8 mouse cellular contexts compared by ENCODE assay signal in genomic region chr3:130803591-130804326, GRCm38 (mm10).
DNase-seq lines count a peak whose midpoint lies in the region; ATAC-seq and TF ChIP-seq lines count a peak whose summit lies in the region.

No protein-coding gene starts in this region.

- ATAC-seq in hindbrain, postnatal 0 days, result no peak
- no peak for ATAC-seq in embryonic facial prominence, embryonic 13.5 days (ENCODE audit: insufficient number of reproducible peaks, insufficient read depth, low FRiP score, low TSS enrichment, low read depth)
- ATAC-seq in midbrain, embryonic 14.5 days (ENCODE audit: low FRiP score, low TSS enrichment), result peak; percentile 20; the same call in 1 of the 2 replicates
- ATAC-seq in cerebellum, adult (ENCODE audit: insufficient number of reproducible peaks, low FRiP score, low TSS enrichment), result no peak

- no peaks in the 10 kb centered on the region for H3K27me3 ChIP-seq in hindbrain, embryonic 10.5 days (ENCODE audit: insufficient read depth, poor library complexity, severe bottlenecking)
- H3K27me3 ChIP-seq in hindbrain, postnatal 0 days (ENCODE audit: insufficient read depth, low read length), result no peaks in the 10 kb centered on the region
- H3K27me3 ChIP-seq in embryonic facial prominence, embryonic 13.5 days, result no peaks in the 10 kb centered on the region
- no peaks in the 10 kb centered on the region for H3K27me3 ChIP-seq in midbrain, embryonic 14.5 days (ENCODE audit: control insufficient read depth, insufficient read depth, low read length)

- H3K27ac ChIP-seq in hindbrain, embryonic 10.5 days, result no peak overlapping the region
- H3K27ac ChIP-seq in hindbrain, postnatal 0 days, result no peak overlapping the region
- H3K27ac ChIP-seq in embryonic facial prominence, embryonic 13.5 days, result 0 out of 2 replicates have a peak overlapping the region, but pooled peaks have one; percentile 1
- no peak overlapping the region for H3K27ac ChIP-seq in midbrain, embryonic 14.5 days (replicated peaks; ENCODE audit: low read depth, low read length)

- TF ChIP-seq CTCF in hindbrain, postnatal 0 days (IDR thresholded peaks at IDR 0.05; ENCODE audit: low read depth), result no peak

- H3K9ac ChIP-seq in hindbrain, postnatal 0 days (replicated peaks; ENCODE audit: low read length), result no peak overlapping the region
- H3K9ac ChIP-seq in embryonic facial prominence, embryonic 13.5 days, result no peak overlapping the region
- H3K9ac ChIP-seq in midbrain, embryonic 14.5 days (replicated peaks; ENCODE audit: low read length), result no peak overlapping the region

- no peak overlapping the region for H3K4me3 ChIP-seq in hindbrain, embryonic 10.5 days
- no peak overlapping the region for H3K4me3 ChIP-seq in hindbrain, postnatal 0 days (ENCODE audit: low read length)
- no peak overlapping the region for H3K4me3 ChIP-seq in embryonic facial prominence, embryonic 13.5 days
- H3K4me3 ChIP-seq in midbrain, embryonic 14.5 days (replicated peaks; ENCODE audit: low read depth, low read length), result no peak overlapping the region

- DNase-seq in hindbrain, embryonic 10.5 days (ENCODE audit: low spot score), result peak; percentile 47
- DNase-seq in hindbrain, postnatal 0 days (ENCODE audit: low spot score), result no peak
- DNase-seq in MEL-GATA-1-ER (ENCODE audit: extremely low read depth, low read depth), result peak; percentile 56
- DNase-seq in midbrain, embryonic 14.5 days, result peak; percentile 48
- no peak for DNase-seq in urinary bladder, postnatal 4 days (ENCODE audit: low spot score in 2 of 2)
- no peak for DNase-seq in gastrocnemius, adult 8-10 months (ENCODE audit: low spot score in 2 of 2)

- H3K36me3 ChIP-seq in hindbrain, embryonic 10.5 days, result no peaks in the 10 kb centered on the region
- no peaks in the 10 kb centered on the region for H3K36me3 ChIP-seq in hindbrain, postnatal 0 days (ENCODE audit: insufficient read depth, low read length)
- H3K36me3 ChIP-seq in embryonic facial prominence, embryonic 13.5 days, result no peaks in the 10 kb centered on the region
- H3K36me3 ChIP-seq in midbrain, embryonic 14.5 days (ENCODE audit: control insufficient read depth, insufficient read depth, low read length), result no peaks in the 10 kb centered on the region

- WGBS in hindbrain, embryonic 10.5 days, result 60% methylated on average over 12 of the region's 12 CpGs
- 74% methylated on average over 12 of the region's 12 CpGs for WGBS in hindbrain, postnatal 0 days
- WGBS in embryonic facial prominence, embryonic 13.5 days, result 23% methylated on average over 12 of the region's 12 CpGs
- WGBS in midbrain, embryonic 14.5 days, result 61% methylated on average over 12 of the region's 12 CpGs

- no peaks in the 10 kb centered on the region for H3K9me3 ChIP-seq in hindbrain, embryonic 10.5 days
- H3K9me3 ChIP-seq in hindbrain, postnatal 0 days (ENCODE audit: low read length), result no peaks in the 10 kb centered on the region
- no peaks in the 10 kb centered on the region for H3K9me3 ChIP-seq in embryonic facial prominence, embryonic 13.5 days
- H3K9me3 ChIP-seq in midbrain, embryonic 14.5 days (ENCODE audit: control insufficient read depth, low read length), result no peaks in the 10 kb centered on the region

- peaks cover 7% of the 10 kb centered on the region; the same call in 1 of the 2 replicates for H3K4me1 ChIP-seq in hindbrain, embryonic 10.5 days (replicated peaks)
- no peaks in the 10 kb centered on the region for H3K4me1 ChIP-seq in hindbrain, postnatal 0 days (ENCODE audit: insufficient read depth, low read length)
- peaks cover 18% of the 10 kb centered on the region for H3K4me1 ChIP-seq in embryonic facial prominence, embryonic 13.5 days
- 0 out of 2 replicates have a peak, but pooled peaks cover 5% of the 10 kb centered on the region for H3K4me1 ChIP-seq in midbrain, embryonic 14.5 days (ENCODE audit: control insufficient read depth, insufficient read depth, low read length)

- H3K4me2 ChIP-seq in hindbrain, postnatal 0 days (ENCODE audit: low read depth, low read length), result no peak overlapping the region
- H3K4me2 ChIP-seq in embryonic facial prominence, embryonic 13.5 days, result peak overlapping the region; percentile 30
- H3K4me2 ChIP-seq in midbrain, embryonic 14.5 days (ENCODE audit: low read length), result no peak overlapping the region

Comparison
In these comparisons a context has a peak if more than half of its experiments do, and no peak if none do; other contexts are left out.
1. DNase-seq: peak in hindbrain, embryonic 10.5 days (single experiment), MEL-GATA-1-ER (single experiment) and midbrain, embryonic 14.5 days (single experiment); none in hindbrain, postnatal 0 days (single experiment), urinary bladder, postnatal 4 days (0 of 2) and gastrocnemius, adult 8-10 months (0 of 2).